Mouse (Mus musculus) megakaryocyte, embryonic 14.5 days (primary cell): ENCODE results near the gene Dnajc25.

Experiments
- FLI1 ChIP-seq: IDR thresholded peaks from 2 replicates; pipeline ENCODE4 v1.6.1; 2012; ENCODE audit warnings: low read length, inconsistent platforms, mixed read lengths
- GATA1 ChIP-seq: IDR thresholded peaks from 3 replicates; pipeline ENCODE4 v1.6.1; 2012; ENCODE audit warnings: mixed read lengths, low read length, inconsistent platforms, borderline replicate concordance

DNA sequence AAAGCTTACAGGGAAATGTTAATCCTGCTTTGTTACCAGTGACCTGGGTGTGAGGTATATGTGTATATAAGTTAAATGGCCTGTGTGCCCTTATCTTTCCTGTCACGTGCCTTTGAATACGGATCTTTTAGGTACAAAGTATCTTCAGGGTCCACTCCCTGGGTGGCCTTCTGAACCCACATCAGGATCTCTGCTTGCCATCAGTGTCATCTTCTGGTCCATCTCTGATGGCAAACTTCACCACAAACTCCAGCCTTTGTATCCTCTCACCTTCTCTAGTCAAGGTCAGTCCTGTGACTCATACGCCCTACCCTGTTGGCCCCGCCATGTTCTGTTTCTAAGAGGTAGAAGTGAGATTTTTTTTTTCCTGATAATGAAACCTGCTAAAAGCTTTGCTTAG is at the start of gene Dnajc25:
- TF ChIP-seq GATA1 (no peak), FLI1 (no peak)
